Mouse (Mus musculus) liver, postnatal 0 days (tissue): Measurements from ENCODE around the gene E130311K13Rik.

Experiments used
- CTCF ChIP-seq: sonication (generic); IDR thresholded peaks from 2 replicates; pipeline ENCODE4 v1.5.1; 2016; ENCODE audit warnings: antibody characterized with exemption, low read depth
- EP300 ChIP-seq: IDR thresholded peaks from 2 replicates; pipeline ENCODE4 v1.6.1; 2016; ENCODE audit warnings: antibody characterized with exemption, low read depth, mild to moderate bottlenecking

DNA sequence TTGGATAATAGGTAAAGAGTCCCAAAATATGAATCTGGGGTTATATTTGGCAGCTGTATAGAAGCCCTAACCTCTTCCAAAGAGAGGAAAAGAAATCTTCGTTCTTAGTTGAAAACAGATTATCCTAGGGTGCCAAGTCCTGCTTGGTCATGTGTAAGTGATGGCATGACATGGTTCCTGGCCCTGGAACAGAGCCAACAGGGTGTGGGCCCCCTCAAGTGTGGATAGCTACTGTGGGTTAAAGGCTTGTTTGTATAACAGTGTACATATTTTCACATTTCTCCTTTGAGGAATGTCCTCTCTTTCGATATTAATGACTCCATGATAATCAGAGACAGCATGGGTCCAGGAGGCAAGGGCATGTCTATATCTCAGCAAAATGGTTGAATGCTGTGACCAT lies 9.7 kb upstream of the E130311K13Rik start:
- TF ChIP-seq EP300 = no peak
- no peak for TF ChIP-seq CTCF
